Mouse (Mus musculus): Measurements from ENCODE around the gene Pctp. TPM values are rescaled to one million over a fixed set of nuclear protein-coding genes. Genes with fewer than 3 reads are reported as not detected.
A peak's percentile ranks its signal among the peaks of the same experiment; 100 is the strongest.

Gene Pctp
- polyA plus RNA-seq, 1 experiment from 2014 or later: 12.3 TPM

DNA sequence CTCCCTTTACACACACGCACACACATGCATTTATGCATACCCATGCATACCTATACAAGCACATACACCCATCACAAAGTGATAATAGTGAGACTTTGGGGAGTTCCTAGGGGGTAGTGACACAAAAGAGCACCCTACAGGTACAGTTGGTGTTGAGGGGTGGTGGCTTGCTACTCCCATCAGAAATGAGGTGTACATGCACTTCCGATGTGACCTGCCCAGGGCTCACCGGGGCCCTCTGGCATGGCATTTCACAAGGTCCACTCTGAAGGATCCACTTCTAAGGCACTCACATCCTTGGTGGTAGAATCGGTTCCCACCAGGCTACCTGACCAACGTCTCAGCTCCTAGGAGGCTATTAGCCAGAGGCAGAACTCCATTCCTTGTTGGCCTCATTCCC is 26.3 kb downstream of the Pctp start:
- no peak overlapping the region for H3K4me2 ChIP-seq

DNA sequence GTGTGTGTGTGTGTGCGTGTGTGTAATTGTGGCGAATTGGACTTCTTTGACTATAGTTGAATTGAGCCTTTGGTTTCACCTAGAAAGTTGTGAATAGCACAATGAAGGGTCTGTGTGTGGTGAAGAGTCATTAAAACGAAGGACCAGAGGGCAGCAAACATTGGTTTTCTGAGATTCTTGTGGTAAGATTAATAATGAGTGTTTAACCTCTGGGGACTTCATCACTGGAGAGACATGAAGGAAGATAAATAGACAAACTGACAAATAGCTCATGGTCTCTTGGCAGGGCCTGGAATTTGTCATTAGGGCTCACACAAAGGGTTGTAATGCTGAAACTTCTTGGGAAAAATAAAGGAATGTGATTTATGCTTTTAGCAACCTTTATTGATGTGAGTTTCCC is 31.4 kb downstream of the Pctp start:
- peak overlapping the region; percentile 53; the same call in 1 of the 2 replicates for H3K27ac ChIP-seq
- no peaks in the 10 kb centered on the region for H3K36me3 ChIP-seq
- no peaks in the 10 kb centered on the region; the same call in 1 of the 2 replicates for H3K4me1 ChIP-seq (replicated peaks)
- H3K4me3 ChIP-seq (replicated peaks): no peak overlapping the region
- no peak overlapping the region for H3K9ac ChIP-seq (replicated peaks)
- 69% methylated on average over 3 of the region's 3 CpGs for WGBS
- ATAC-seq (ENCODE audit: insufficient number of reproducible peaks, insufficient read depth, low FRiP score, low TSS enrichment, low read depth): no peak
- no peak overlapping the region for H3K4me2 ChIP-seq
- H3K27me3 ChIP-seq: no peaks in the 10 kb centered on the region
- no peaks in the 10 kb centered on the region for H3K9me3 ChIP-seq

More for the DNA sequence above, 26.3 kb downstream of the Pctp start:
- Histone ChIP-seq H3K9ac (replicated peaks) (no peak overlapping the region), H3K36me3 (no peaks in the 10 kb centered on the region), H3K4me1 (replicated peaks) (peaks cover 9% of the 10 kb centered on the region), H3K27ac (no peak overlapping the region), H3K9me3 (no peaks in the 10 kb centered on the region), H3K27me3 (no peaks in the 10 kb centered on the region), H3K4me3 (replicated peaks) (no peak overlapping the region)
- 93% methylated on average over 5 of the region's 5 CpGs for WGBS
- no peak for ATAC-seq (ENCODE audit: insufficient number of reproducible peaks, insufficient read depth, low FRiP score, low TSS enrichment, low read depth)

DNA sequence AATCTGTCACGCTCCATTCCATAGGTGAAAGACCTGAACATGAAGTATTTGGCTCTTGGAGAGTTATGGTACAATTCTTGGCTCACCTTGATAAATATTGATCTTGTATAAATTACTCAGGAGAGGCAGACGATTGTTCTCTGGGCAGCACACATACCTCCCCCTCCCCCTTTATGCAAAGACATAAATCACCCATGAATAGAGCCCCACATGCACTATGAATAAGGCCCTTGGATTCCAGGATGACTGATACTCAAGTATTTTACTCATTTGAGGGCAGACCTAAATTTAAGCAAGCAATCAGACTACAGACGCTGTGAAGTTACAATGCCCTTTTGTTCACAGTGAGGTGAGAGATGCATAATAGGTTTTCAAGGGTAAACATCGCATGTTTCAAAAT is 32.0 kb downstream of the Pctp start:
- WGBS: 54% methylated on average over 4 of the region's 4 CpGs
- no peak for ATAC-seq (ENCODE audit: insufficient number of reproducible peaks, insufficient read depth, low FRiP score, low TSS enrichment, low read depth)

DNA sequence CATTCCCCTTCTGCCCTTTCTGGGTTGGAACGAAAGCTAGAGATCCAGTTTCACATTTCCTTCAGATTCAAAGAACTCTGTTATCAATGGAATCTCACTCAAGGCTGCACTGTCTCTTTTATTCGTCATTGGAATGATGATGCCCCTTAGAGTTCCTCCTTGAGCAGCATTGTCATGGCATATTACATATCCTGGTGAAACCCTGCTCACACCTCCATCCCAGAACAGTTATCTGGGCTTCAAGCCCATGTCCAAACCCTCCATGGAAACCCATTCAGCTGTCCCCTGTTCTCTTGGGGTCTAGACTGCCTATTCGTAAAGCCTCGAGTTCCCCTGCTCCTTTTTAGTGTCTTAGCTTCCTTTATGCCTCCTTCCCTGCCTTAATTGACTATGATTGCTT is 33.6 kb downstream of the Pctp start:
- Histone ChIP-seq H3K36me3 (no peaks in the 10 kb centered on the region), H3K9ac (replicated peaks) (no peak overlapping the region), H3K27ac (no peak overlapping the region), H3K4me3 (replicated peaks) (no peak overlapping the region), H3K4me1 (replicated peaks) (no peaks in the 10 kb centered on the region; the same call in 1 of the 2 replicates), H3K27me3 (no peaks in the 10 kb centered on the region), H3K9me3 (no peaks in the 10 kb centered on the region), H3K4me2 (no peak overlapping the region)
- WGBS: 77% methylated on average over 4 of the region's 4 CpGs
- ATAC-seq (ENCODE audit: insufficient number of reproducible peaks, insufficient read depth, low FRiP score, low TSS enrichment, low read depth): no peak

More for the DNA sequence above, 32.0 kb downstream of the Pctp start:
- no peaks in the 10 kb centered on the region for H3K36me3 ChIP-seq
- no peaks in the 10 kb centered on the region for H3K27me3 ChIP-seq
- H3K27ac ChIP-seq: peak overlapping the region; percentile 53; the same call in 1 of the 2 replicates
- H3K4me2 ChIP-seq: no peak overlapping the region
- H3K4me1 ChIP-seq (replicated peaks): no peaks in the 10 kb centered on the region; the same call in 1 of the 2 replicates
- no peak overlapping the region for H3K9ac ChIP-seq (replicated peaks)
- H3K9me3 ChIP-seq: no peaks in the 10 kb centered on the region
- H3K4me3 ChIP-seq (replicated peaks): no peak overlapping the region

DNA sequence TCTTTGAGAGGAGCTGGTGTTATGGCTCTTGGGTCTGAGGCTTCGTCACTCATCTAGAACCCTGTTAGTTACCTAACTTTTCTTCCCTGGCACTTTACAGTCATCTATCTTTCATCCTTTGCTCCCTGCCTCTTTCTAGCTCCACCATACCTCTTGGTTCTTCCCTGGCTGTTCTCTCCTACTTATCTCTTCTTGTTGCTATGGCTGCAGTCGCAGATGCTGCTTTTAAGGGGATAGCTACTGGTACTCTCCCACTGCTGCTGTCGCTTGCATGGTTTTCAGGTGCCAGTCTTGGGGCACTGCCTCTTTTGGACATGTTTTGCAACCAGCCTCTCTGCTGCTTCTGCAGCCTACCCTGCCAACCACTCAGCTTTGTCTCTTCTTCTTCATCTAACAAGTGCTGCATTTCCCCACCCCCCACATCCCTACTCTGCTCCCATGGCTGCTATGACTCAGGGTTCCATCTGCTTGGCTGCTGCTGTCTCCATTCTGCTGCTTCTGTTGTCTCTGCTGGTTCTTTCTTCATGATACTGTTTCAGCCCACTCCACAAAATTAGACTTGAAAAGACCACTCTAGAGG is 51.9 kb downstream of the Pctp start:
- ATAC-seq (ENCODE audit: insufficient number of reproducible peaks, insufficient read depth, low FRiP score, low TSS enrichment, low read depth): no peak
- Histone ChIP-seq H3K9me3 (no peaks in the 10 kb centered on the region), H3K9ac (replicated peaks) (no peak overlapping the region), H3K27me3 (no peaks in the 10 kb centered on the region; the same call in 1 of the 2 replicates), H3K27ac (no peak overlapping the region), H3K4me2 (no peak overlapping the region), H3K4me1 (replicated peaks) (no peaks in the 10 kb centered on the region), H3K36me3 (no peaks in the 10 kb centered on the region), H3K4me3 (replicated peaks) (no peak overlapping the region)
- WGBS: 81% methylated on average over 3 of the region's 3 CpGs

DNA sequence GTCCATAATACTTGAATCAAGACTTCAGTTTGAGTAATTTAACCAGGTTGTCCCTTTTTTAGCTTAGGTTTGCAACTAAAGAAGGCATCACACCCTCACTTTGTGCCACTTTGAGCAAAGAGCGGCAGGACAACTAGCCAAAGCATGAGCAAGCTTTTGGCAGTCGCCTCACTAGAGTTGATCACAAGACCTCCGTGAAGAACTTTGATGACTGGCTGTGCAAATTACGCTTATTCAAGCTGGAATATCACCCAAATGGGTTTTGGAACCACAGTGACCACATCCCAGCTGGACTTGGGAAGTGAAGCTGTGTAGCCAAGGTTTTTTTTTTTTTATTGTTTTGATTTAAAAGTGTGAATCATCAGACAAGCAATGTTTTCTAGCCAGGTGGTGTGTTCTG is 54.9 kb downstream of the Pctp start:
- ATAC-seq (ENCODE audit: insufficient number of reproducible peaks, insufficient read depth, low FRiP score, low TSS enrichment, low read depth): no peak
- no peak overlapping the region for H3K27ac ChIP-seq
- H3K27me3 ChIP-seq: no peaks in the 10 kb centered on the region; the same call in 1 of the 2 replicates
- WGBS: 88% methylated on average over 4 of the region's 4 CpGs
- H3K9ac ChIP-seq (replicated peaks): no peak overlapping the region
- H3K9me3 ChIP-seq: no peaks in the 10 kb centered on the region
- H3K36me3 ChIP-seq: no peaks in the 10 kb centered on the region
- no peak overlapping the region for H3K4me2 ChIP-seq
- no peak overlapping the region for H3K4me3 ChIP-seq (replicated peaks)
- no peaks in the 10 kb centered on the region for H3K4me1 ChIP-seq (replicated peaks)

DNA sequence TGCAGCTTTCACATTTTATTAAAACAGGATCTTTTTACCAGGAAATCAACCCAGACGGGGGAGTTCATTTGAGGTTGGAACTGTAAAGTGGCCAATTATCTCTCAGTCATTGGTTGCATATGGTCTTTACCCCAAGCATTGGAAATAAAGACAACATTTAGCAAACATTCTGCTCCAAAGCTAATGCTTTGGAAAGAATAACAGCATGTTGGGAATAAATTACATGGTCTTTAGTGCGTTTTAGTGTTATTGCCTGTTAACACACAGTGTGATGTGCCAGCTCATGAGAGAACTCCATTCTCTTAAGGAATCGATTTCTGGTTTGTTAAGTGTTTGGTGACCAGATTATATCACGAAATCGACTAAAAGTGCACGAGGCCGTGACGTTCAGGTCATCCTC is 57.5 kb downstream of the Pctp start:
- H3K36me3 ChIP-seq: no peaks in the 10 kb centered on the region
- no peaks in the 10 kb centered on the region for H3K9me3 ChIP-seq
- no peaks in the 10 kb centered on the region for H3K27me3 ChIP-seq
- no peak overlapping the region for H3K4me3 ChIP-seq (replicated peaks)
- no peaks in the 10 kb centered on the region for H3K4me1 ChIP-seq (replicated peaks)
- H3K4me2 ChIP-seq: no peak overlapping the region
- no peak for ATAC-seq (ENCODE audit: insufficient number of reproducible peaks, insufficient read depth, low FRiP score, low TSS enrichment, low read depth)
- 82% methylated on average over 8 of the region's 8 CpGs for WGBS
- H3K27ac ChIP-seq: no peak overlapping the region
- H3K9ac ChIP-seq (replicated peaks): no peak overlapping the region

DNA sequence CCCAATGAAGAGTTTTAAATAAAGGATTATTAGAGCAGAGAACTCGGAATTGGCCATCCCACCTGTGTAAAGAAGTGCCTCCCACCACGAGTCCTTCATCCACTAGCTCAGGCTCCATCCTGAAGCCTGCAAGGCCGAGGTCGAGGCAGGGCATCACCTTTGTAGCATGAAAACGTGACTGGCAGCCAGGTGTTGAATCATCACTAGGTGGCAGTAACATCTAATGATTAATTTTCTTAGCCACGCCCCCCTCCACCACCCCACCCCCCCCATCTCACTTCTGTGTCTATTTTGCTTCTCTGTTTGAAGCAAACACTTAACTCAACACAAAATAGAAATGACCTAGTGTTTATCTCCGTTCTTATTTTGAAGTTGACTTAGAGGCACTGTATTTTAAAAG is 65.5 kb downstream of the Pctp start:
- Histone ChIP-seq H3K9me3 (no peaks in the 10 kb centered on the region), H3K4me2 (no peak overlapping the region), H3K36me3 (no peaks in the 10 kb centered on the region), H3K9ac (replicated peaks) (no peak overlapping the region), H3K4me1 (replicated peaks) (no peaks in the 10 kb centered on the region), H3K27me3 (no peaks in the 10 kb centered on the region), H3K4me3 (replicated peaks) (no peak overlapping the region), H3K27ac (no peak overlapping the region)
- 36% methylated on average over 7 of the region's 7 CpGs for WGBS
- no peak for ATAC-seq (ENCODE audit: insufficient number of reproducible peaks, insufficient read depth, low FRiP score, low TSS enrichment, low read depth)

Other genes starting within 250 kb of the Pctp start
- gene Ankfn1, start 225.2 kb downstream of the Pctp start, polyA plus RNA-seq (2016; fragmentation: Nextera tagmentation; extraction: Ambion mirVana): 0.15 and 0.53 TPM in 2 replicates
- 7.2 and 8.4 TPM in 2 replicates for gene Tmem100, start 27.5 kb upstream of the Pctp start, polyA plus RNA-seq (2016; fragmentation: Nextera tagmentation; extraction: Ambion mirVana)
- gene Gm45716, start 184.8 kb upstream of the Pctp start, polyA plus RNA-seq (2016; fragmentation: Nextera tagmentation; extraction: Ambion mirVana): 11.9 and 12.1 TPM in 2 replicates
- 34.4 and 37.8 TPM in 2 replicates for gene Mmd, start 246.6 kb upstream of the Pctp start, polyA plus RNA-seq (2016; fragmentation: Nextera tagmentation; extraction: Ambion mirVana)

Data from limb, embryonic 12.5 days (tissue).